Mouse (Mus musculus) lung, postnatal 0 days (tissue): ENCODE results near the gene Coro2b.

Experiments used
- CTCF ChIP-seq: IDR thresholded peaks from 2 replicates; pipeline ENCODE4 v1.5.1; 2016; ENCODE audit warnings: antibody characterized with exemption, mild to moderate bottlenecking
- EP300 ChIP-seq: IDR thresholded peaks from 2 replicates; pipeline ENCODE4 v1.6.1; 2016; ENCODE audit warnings: antibody characterized with exemption, mild to moderate bottlenecking, control low read depth

DNA sequence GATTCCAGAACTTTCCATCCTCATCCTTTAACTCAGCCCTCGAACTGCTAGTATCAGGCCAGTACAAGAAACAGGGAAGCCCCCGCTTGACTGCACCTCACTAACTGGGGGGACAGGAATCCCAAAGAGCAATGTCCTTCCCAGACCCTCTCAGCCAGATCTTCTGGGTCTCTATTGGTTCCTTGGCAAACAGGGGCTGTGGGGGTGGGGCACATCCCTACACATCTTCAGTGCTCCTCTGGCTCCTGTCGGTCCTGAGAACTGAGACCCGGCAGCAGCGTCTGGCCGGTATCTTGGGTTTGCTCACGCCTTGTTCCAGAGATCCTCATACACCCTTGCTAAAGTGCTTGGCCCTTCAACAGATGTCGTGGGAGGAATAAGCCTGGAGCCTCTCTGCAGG lies 10.0 kb downstream of the Coro2b start:
- TF ChIP-seq CTCF: no peak
- no peak for TF ChIP-seq EP300
